In genomic region chr17:67512699-67513450, GRCm38 (mm10) we compare ENCODE assay signal across 8 mouse cellular contexts.
DNase-seq lines count a peak whose midpoint lies in the region; ATAC-seq and TF ChIP-seq lines count a peak whose summit lies in the region.
"Had no signal": no experiment of that assay in that cellular context is flagged by ENCODE, and none has a peak within 500 bp of the region (broad histone marks: within the 10 kb centered on the region; RNA-seq: fewer than 3 reads in every experiment).

No protein-coding gene starts in this region.

- no peaks in the 10 kb centered on the region for H3K4me1 ChIP-seq in cortical plate, adult 2 months (ENCODE audit: control insufficient read depth, insufficient read depth, low read length)
- peaks cover 4% of the 10 kb centered on the region; the same call in 1 of the 2 replicates for H3K4me1 ChIP-seq in lung, embryonic 16.5 days (replicated peaks; ENCODE audit: control insufficient read depth, insufficient read depth, low read length)

- no peak for TF ChIP-seq POLR2A in cortical plate, adult 2 months (IDR thresholded peaks at IDR 0.05; ENCODE audit: extremely low read depth, insufficient read depth, low read length)

- H3K4me3 ChIP-seq in cortical plate, adult 2 months (ENCODE audit: insufficient read depth, low read length): no peak overlapping the region
- H3K4me3 ChIP-seq in lung, embryonic 16.5 days (ENCODE audit: low read length): no peak overlapping the region
- H3K4me3 ChIP-seq: liver, embryonic 13.5 days had no signal

- peak; percentile 89 for DNase-seq in heart, adult 8-10 months (ENCODE audit: low spot score)
- peak; percentile 69 to 82 for DNase-seq in kidney, adult 8-10 months
- DNase-seq in frontal cortex, postnatal 36 days (ENCODE audit: low spot score in 2 of 2): no peak
- no peak for DNase-seq in urinary bladder, adult 18-20 months (ENCODE audit: low spot score in 2 of 2)
- DNase-seq in Muller cell, postnatal 12 days (ENCODE audit: inconsistent ontology term): no peak
- DNase-seq: liver, embryonic 13.5 days had no signal

- WGBS in lung, embryonic 16.5 days: 45% methylated on average over 6 of the region's 6 CpGs

- H3K4me2 ChIP-seq in lung, embryonic 16.5 days (ENCODE audit: low read depth, low read length): 0 out of 2 replicates have a peak overlapping the region, but pooled peaks have one; percentile 5
- H3K4me2 ChIP-seq: liver, embryonic 13.5 days had no signal

- no peak for TF ChIP-seq CTCF in cortical plate, adult 2 months (IDR thresholded peaks at IDR 0.05; ENCODE audit: extremely low read depth, insufficient read depth, low read length)

- peak; percentile 87 for ATAC-seq in lung, embryonic 16.5 days (ENCODE audit: low read depth)

- H3K36me3 ChIP-seq in lung, embryonic 16.5 days (ENCODE audit: control insufficient read depth, insufficient read depth, low read length): no peaks in the 10 kb centered on the region
- H3K36me3 ChIP-seq: liver, embryonic 13.5 days had no signal

- H3K9me3 ChIP-seq in lung, embryonic 16.5 days (ENCODE audit: control insufficient read depth, low read length): no peaks in the 10 kb centered on the region
- H3K9me3 ChIP-seq: liver, embryonic 13.5 days had no signal

- H3K9ac ChIP-seq in lung, embryonic 16.5 days (ENCODE audit: low read length): no peak overlapping the region
- H3K9ac ChIP-seq: liver, embryonic 13.5 days had no signal

- peak overlapping the region; percentile 60; the same call in 1 of the 2 replicates for H3K27ac ChIP-seq in cortical plate, adult 2 months (ENCODE audit: insufficient read depth, low read length)
- H3K27ac ChIP-seq in lung, embryonic 16.5 days (ENCODE audit: low read length): peak overlapping the region; percentile 84
- H3K27ac ChIP-seq: liver, embryonic 13.5 days had no signal

- no peaks in the 10 kb centered on the region for H3K27me3 ChIP-seq in lung, embryonic 16.5 days (ENCODE audit: control insufficient read depth, insufficient read depth, low read depth, low read length)
- H3K27me3 ChIP-seq: liver, embryonic 13.5 days had no signal

Comparison
In these comparisons a context has a peak if more than half of its experiments do, and no peak if none do; other contexts are left out.
1. DNase-seq: peak in heart, adult 8-10 months (single experiment) and kidney, adult 8-10 months (2 of 2); none in frontal cortex, postnatal 36 days (0 of 2), urinary bladder, adult 18-20 months (0 of 2) and Muller cell, postnatal 12 days (single experiment).